Mouse (Mus musculus): ENCODE measurements at regions not wholly inside any gene's neighbourhood (a gene's known extent, or its start where the extent isn't known, plus 50 kb on each side); places are given as distances from the start of the nearest gene placed in this dataset.

DNA sequence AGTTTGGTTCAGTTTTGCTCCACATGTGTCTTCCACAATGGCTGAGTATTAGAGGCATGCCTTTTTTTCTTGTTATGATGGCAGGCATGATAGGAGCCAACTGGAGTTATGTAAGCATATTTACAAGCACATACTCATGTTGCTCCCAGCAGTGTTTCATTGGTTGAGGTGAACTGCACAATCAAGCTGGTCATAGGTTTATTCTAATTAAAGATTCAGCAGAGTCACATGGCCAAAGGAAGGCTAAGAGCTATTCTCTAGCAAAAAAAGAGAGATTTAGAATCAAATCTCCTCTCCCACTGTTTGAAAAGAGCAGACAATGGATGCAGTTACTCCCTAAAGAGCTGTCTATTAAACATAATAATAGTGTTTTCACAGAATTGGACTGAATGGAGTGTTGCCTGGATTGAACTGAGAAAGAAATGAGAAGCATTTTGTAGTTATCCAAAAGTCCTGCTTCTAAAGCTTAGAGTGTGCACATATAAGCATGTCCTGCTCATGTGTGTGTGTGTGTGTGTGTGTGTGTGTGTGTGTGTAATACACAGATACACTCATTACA is 359.0 kb downstream of the Tdrd3 start:
- TF ChIP-seq POLR2A (IDR thresholded peaks at IDR 0.05; ENCODE audit: extremely low read depth, insufficient read depth, low read length) (no peak), CTCF (IDR thresholded peaks at IDR 0.05; ENCODE audit: low read depth, low read length) (no peak)

Measured in liver, adult 2 months (tissue).